Mouse (Mus musculus): ENCODE measurements around the gene Tmem159.

DNA sequence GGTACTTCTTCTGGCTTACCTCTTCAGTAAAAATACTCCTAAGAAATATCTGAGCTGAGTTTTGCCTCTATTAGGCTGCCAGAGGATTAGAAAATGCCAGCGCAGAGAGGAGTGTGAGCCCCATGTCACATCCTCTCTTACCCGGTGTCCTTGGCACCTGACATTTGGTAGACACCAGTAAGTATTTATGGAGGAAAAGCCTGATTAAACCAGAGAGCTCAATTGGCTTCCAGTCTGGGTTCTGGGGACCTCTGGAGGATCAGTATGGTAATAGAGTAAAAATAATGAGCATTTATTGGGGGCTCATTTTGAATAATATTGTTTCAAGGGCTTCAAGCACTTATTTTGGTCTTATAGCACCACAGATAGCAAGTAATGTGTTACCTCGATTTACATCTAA is 46.7 kb upstream of the Tmem159 start:
- TF ChIP-seq CTCF (IDR thresholded peaks at IDR 0.05; ENCODE audit: borderline replicate concordance, insufficient read depth, low read length) = no peak
- TF ChIP-seq POLR2A (IDR thresholded peaks at IDR 0.05; ENCODE audit: low read depth, low read length) = no peak

Measured in embryonic fibroblast, embryonic 13.5 days (primary cell).